Mouse (Mus musculus) kidney, adult 2 months (tissue): Measurements from ENCODE around the gene Ppm1f.

Source experiments
- CTCF ChIP-seq: fragments of 200-500 bp; conservative IDR thresholded peaks from 2 replicates; pipeline ENCODE4 v1.5.1; 2011; ENCODE audit warnings: low read depth, mild to moderate bottlenecking, control low read depth, low read length, moderate library complexity, mixed read lengths; ENCODE audit not compliant: insufficient read depth, insufficient read length
- POLR2A ChIP-seq: fragments of 200-500 bp; IDR thresholded peaks from one replicate; pipeline ENCODE4 v1.6.1; 2011; ENCODE audit warnings: low read depth, low read length, control low read depth

- TF ChIP-seq CTCF = no peak
- TF ChIP-seq POLR2A = no peak
Measured at GRCm38 (mm10) chr16:16862288-16862687, 34.0 kb upstream of the Ppm1f start.
